Mouse (Mus musculus): ENCODE measurements around the gene Rnaseh2a.

DNA sequence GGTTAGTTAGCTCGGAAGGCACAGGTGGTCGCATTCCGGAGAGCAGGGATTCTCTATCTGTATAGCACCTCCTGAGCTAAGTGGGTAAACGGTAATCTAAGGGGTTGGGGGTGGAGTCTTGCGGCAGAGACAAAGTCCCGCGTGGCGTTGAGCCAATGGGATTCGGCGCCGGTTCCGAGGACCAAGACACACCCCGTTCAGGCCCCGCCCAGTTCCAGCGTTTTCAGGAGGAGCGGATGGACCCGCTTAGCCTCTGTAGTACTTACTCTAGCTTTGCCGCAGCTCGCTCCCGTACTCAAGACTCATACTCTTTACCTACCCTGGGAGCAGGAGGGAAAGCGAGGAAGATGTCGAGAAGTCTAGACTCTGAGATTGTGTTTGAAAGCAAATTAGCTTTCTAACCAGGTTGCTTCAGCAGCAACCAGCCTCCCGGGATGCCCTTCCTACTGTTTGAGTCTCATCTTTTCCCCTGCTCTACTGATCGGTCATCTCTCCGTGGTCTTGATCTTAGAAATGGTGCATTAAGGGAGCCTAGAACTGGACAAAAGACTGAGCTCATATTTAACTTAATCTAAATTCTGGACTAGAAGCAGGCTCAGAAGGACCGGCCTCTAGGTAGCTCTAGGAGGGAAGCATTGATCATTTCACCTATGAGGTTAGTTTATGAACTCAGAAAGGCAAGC lies 24.9 kb downstream of the Rnaseh2a start:
- TF ChIP-seq CTCF (IDR thresholded peaks at IDR 0.05; ENCODE audit: low read depth) (no peak), EP300 (IDR thresholded peaks at IDR 0.05; ENCODE audit: low read depth) (no peak)

All from liver, postnatal 0 days (tissue).